Comparison of ENCODE assay signal across 9 mouse cellular contexts in genomic region chr8:119802592-119802991, GRCm38 (mm10). TPM values are rescaled to one million over a fixed set of nuclear protein-coding genes. Genes with fewer than 3 reads are reported as not detected.
DNase-seq lines count a peak whose midpoint lies in the region; ATAC-seq and TF ChIP-seq lines count a peak whose summit lies in the region.
"Had no signal": no experiment of that assay in that cellular context is flagged by ENCODE, and none has a peak within 500 bp of the region (broad histone marks: within the 10 kb centered on the region; RNA-seq: fewer than 3 reads in every experiment).

No protein-coding gene starts in this region.

- dilution Hi-C loops in CH12.LX (cut with MboI; ENCODE audit: extremely low pct_ligation_motif_present, extremely low pct_unique_long_range_greater_than_20kb, low sequenced_read_pairs): no loop called here

- no peak for DNase-seq in liver, adult 2 months (ENCODE audit: extremely low read depth, low read depth, low spot score)
- DNase-seq in liver, embryonic 11.5 days (ENCODE audit: low spot score): no peak
- DNase-seq in 416B (ENCODE audit: low read depth) (peak; percentile 45), CH12.LX (ENCODE audit: extremely low read depth) (no peak)
- DNase-seq in induced T-regulatory cell, adult 2 months (ENCODE audit: low read depth): peak; percentile 66
- DNase-seq in kidney, postnatal 36 days: no peak
- DNase-seq: gastrocnemius, postnatal 10 days had no signal

- H3K27me3 ChIP-seq in liver, adult 2 months (ENCODE audit: control insufficient read depth, insufficient read depth, low read length): no peaks in the 10 kb centered on the region
- H3K27me3 ChIP-seq in liver, embryonic 11.5 days (replicated peaks; ENCODE audit: control insufficient read depth, insufficient read depth, low read length): no peaks in the 10 kb centered on the region
- no peaks in the 10 kb centered on the region for H3K27me3 ChIP-seq in CH12.LX (replicated peaks)
- no peaks in the 10 kb centered on the region for H3K27me3 ChIP-seq in forebrain, embryonic 13.5 days
- H3K27me3 ChIP-seq: lung, embryonic 15.5 days had no signal

- H3K4me2 ChIP-seq in liver, embryonic 11.5 days: no peak overlapping the region
- no peak overlapping the region for H3K4me2 ChIP-seq in CH12.LX (ENCODE audit: insufficient read depth, low read depth, poor library complexity, severe bottlenecking)
- H3K4me2 ChIP-seq in forebrain, embryonic 13.5 days: no peak overlapping the region
- H3K4me2 ChIP-seq: lung, embryonic 15.5 days had no signal

- no peaks in the 10 kb centered on the region for H3K9me3 ChIP-seq in liver, embryonic 11.5 days (ENCODE audit: control insufficient read depth, low read length)
- peaks cover 4% of the 10 kb centered on the region for H3K9me3 ChIP-seq in CH12.LX (replicated peaks; ENCODE audit: low read length)
- no peaks in the 10 kb centered on the region for H3K9me3 ChIP-seq in forebrain, embryonic 13.5 days (replicated peaks)
- H3K9me3 ChIP-seq: lung, embryonic 15.5 days had no signal

- H3K4me1 ChIP-seq in liver, adult 2 months (ENCODE audit: control insufficient read depth, insufficient read depth, low read length): no peaks in the 10 kb centered on the region; the same call in 1 of the 2 replicates
- peaks cover 4% of the 10 kb centered on the region for H3K4me1 ChIP-seq in liver, embryonic 11.5 days (replicated peaks; ENCODE audit: control insufficient read depth, insufficient read depth, low read length)
- peaks cover 19 to 37% of the 10 kb centered on the region in 2 experiments for H3K4me1 ChIP-seq in CH12.LX (ENCODE audit: control insufficient read depth in 1 of 2, insufficient read depth in 2 of 2)
- H3K4me1 ChIP-seq in forebrain, embryonic 13.5 days: peaks cover 53% of the 10 kb centered on the region

- in situ Hi-C loops in CH12.LX (cut with MboI; ENCODE audit: low pct_ligation_motif_present, low pct_unique_long_range_greater_than_20kb, low sequenced_read_pairs): no loop called here

- H3K4me3 ChIP-seq in liver, adult 2 months (ENCODE audit: insufficient read depth, low read depth, low read length): no peak overlapping the region
- no peak overlapping the region for H3K4me3 ChIP-seq in liver, embryonic 11.5 days (ENCODE audit: low read depth, low read length)
- H3K4me3 ChIP-seq in CH12.LX (replicated peaks in 1 of 3; ENCODE audit: low read depth in 2 of 3, low read length in 2 of 3, poor library complexity in 1 of 3): no peak overlapping the region
- no peak overlapping the region for H3K4me3 ChIP-seq in forebrain, embryonic 13.5 days
- H3K4me3 ChIP-seq: lung, embryonic 15.5 days had no signal

- no peak overlapping the region for H3K27ac ChIP-seq in liver, adult 2 months (replicated peaks; ENCODE audit: insufficient read depth, low read depth, low read length)
- no peak overlapping the region for H3K27ac ChIP-seq in liver, embryonic 11.5 days (ENCODE audit: low read depth, low read length)
- no peak overlapping the region for H3K27ac ChIP-seq in CH12.LX (ENCODE audit: insufficient read depth, low read depth)
- no peak overlapping the region for H3K27ac ChIP-seq in forebrain, embryonic 13.5 days
- H3K27ac ChIP-seq: lung, embryonic 15.5 days had no signal

- TF ChIP-seq POLR2A in liver, adult 2 months (IDR thresholded peaks at IDR 0.05; ENCODE audit: extremely low read depth, insufficient read depth, low read length): no peak
- TF ChIP-seq POLR2A in CH12.LX (IDR thresholded peaks at IDR 0.05; ENCODE audit: low read depth, low read length): no peak

- no peak overlapping the region for H3K9ac ChIP-seq in liver, adult 2 months (ENCODE audit: low read depth, low read length)
- no peak overlapping the region for H3K9ac ChIP-seq in liver, embryonic 11.5 days (ENCODE audit: low read depth, low read length)
- H3K9ac ChIP-seq in CH12.LX (ENCODE audit: insufficient read depth, low read depth): no peak overlapping the region
- H3K9ac ChIP-seq in forebrain, embryonic 13.5 days: no peak overlapping the region
- H3K9ac ChIP-seq: lung, embryonic 15.5 days had no signal

- TF ChIP-seq RAD21 in CH12.LX (IDR thresholded peaks at IDR 0.05; ENCODE audit: low read depth, low read length): peak; percentile 30

- peak; percentile 47; the same call in 1 of the 2 replicates for TF ChIP-seq CTCF in liver, adult 2 months (IDR thresholded peaks at IDR 0.05; ENCODE audit: low read depth, low read length)
- peak; percentile 41 to 49; a peak in 3 of 4 replicates for TF ChIP-seq CTCF in CH12.LX (conservative IDR thresholded peaks at IDR 0.05 in 1 of 2, IDR thresholded peaks at IDR 0.05 in 1 of 2; ENCODE audit: low read depth in 2 of 2, low read length in 2 of 2)

- no peaks in the 10 kb centered on the region for H3K36me3 ChIP-seq in liver, adult 2 months (ENCODE audit: control insufficient read depth, insufficient read depth, low read length)
- H3K36me3 ChIP-seq in liver, embryonic 11.5 days (ENCODE audit: control insufficient read depth, insufficient read depth, low read length): peaks cover 1% of the 10 kb centered on the region; the same call in 1 of the 2 replicates
- peaks cover 0 to 2% of the 10 kb centered on the region in 2 experiments for H3K36me3 ChIP-seq in CH12.LX (replicated peaks in 1 of 2; ENCODE audit: control insufficient read depth in 1 of 2, insufficient read depth in 1 of 2, low read length in 1 of 2)
- no peaks in the 10 kb centered on the region for H3K36me3 ChIP-seq in forebrain, embryonic 13.5 days (ENCODE audit: poor library complexity, severe bottlenecking)
- H3K36me3 ChIP-seq: lung, embryonic 15.5 days had no signal

- WGBS in liver, adult 2 months: 95% methylated on average over 1 of the region's 1 CpGs
- WGBS in liver, embryonic 11.5 days: 75% methylated on average over 1 of the region's 1 CpGs
- 100% methylated on average over 1 of the region's 1 CpGs for WGBS in forebrain, embryonic 13.5 days

- TF ChIP-seq EP300 in CH12.LX (IDR thresholded peaks at IDR 0.05; ENCODE audit: low read length): no peak

- ATAC-seq in liver, embryonic 11.5 days (replicated peaks; ENCODE audit: low FRiP score): no peak
- ATAC-seq in forebrain, embryonic 13.5 days: no peak

- H3K79me2 ChIP-seq in liver, adult 2 months (ENCODE audit: control insufficient read depth, insufficient read depth, low read length): no peaks in the 10 kb centered on the region
- H3K79me2 ChIP-seq in CH12.LX (replicated peaks; ENCODE audit: control insufficient read depth, extremely low read depth, insufficient read depth, poor library complexity, severe bottlenecking): no peaks in the 10 kb centered on the region

TF ChIP-seq in CH12.LX, 34 proteins besides CTCF, POLR2A, EP300 and RAD21:
- TF ChIP-seq UBTF (IDR thresholded peaks at IDR 0.05; ENCODE audit: low read depth, low read length) (no peak), SIN3A (IDR thresholded peaks at IDR 0.05; ENCODE audit: low read length) (no peak), ETS1 (conservative IDR thresholded peaks at IDR 0.05; ENCODE audit: low read depth, low read length) (no peak), SMC3 (IDR thresholded peaks at IDR 0.05; ENCODE audit: low read depth, low read length) (peak; percentile 26; the same call in 1 of the 2 replicates), RCOR1 (conservative IDR thresholded peaks at IDR 0.05; ENCODE audit: low read depth, low read length) (no peak)
TF ChIP-seq in CH12.LX: peak in this region for 1.

RNA-seq across cellular contexts. Expression of gene Tldc1, which starts 24.4 kb away (rescaled TPM):
- 7.0 and 8.9 TPM in 2 replicates for total RNA-seq in liver, adult 2 months (2014; rRNA removed)
- 6.9 and 7.3 TPM in 2 replicates for polyA plus RNA-seq in liver, adult 2 months (2012; rRNA removed)
- polyA plus RNA-seq in liver, embryonic 11.5 days (2014; fragmentation: Nextera tagmentation; extraction: Ambion mirVana): 9.5 and 10.3 TPM in 2 replicates
- total RNA-seq in CH12.LX (2012; rRNA removed) (7.8 and 10.4 TPM in 2 replicates), CH12.LX (2014; rRNA removed) (5.8 and 7.7 TPM in 2 replicates)
- 3.8 and 8.1 TPM in 2 replicates for polyA plus RNA-seq in CH12.LX (2012; ENCODE audit: insufficient read length, low read depth)
- 11.6 and 14.4 TPM in 2 replicates for polyA plus RNA-seq in forebrain, embryonic 13.5 days (2015; fragmentation: Nextera tagmentation; extraction: Ambion mirVana)

RNA-seq across cellular contexts. Expression of gene Cotl1, which starts 37.8 kb away (rescaled TPM):
- total RNA-seq in liver, adult 2 months (2014; rRNA removed): 12.4 and 18.6 TPM in 2 replicates
- 26.7 and 40.3 TPM in 2 replicates for polyA plus RNA-seq in liver, adult 2 months (2012; rRNA removed)
- 132 and 155 TPM in 2 replicates for polyA plus RNA-seq in liver, embryonic 11.5 days (2014; fragmentation: Nextera tagmentation; extraction: Ambion mirVana)
- total RNA-seq in CH12.LX (2012; rRNA removed) (59.6 and 69.1 TPM in 2 replicates), CH12.LX (2014; rRNA removed) (135 and 139 TPM in 2 replicates)
- polyA plus RNA-seq in CH12.LX (2012; ENCODE audit: insufficient read length, low read depth): 349 and 375 TPM in 2 replicates
- polyA plus RNA-seq in forebrain, embryonic 13.5 days (2015; fragmentation: Nextera tagmentation; extraction: Ambion mirVana): 92.3 and 99.6 TPM in 2 replicates

RNA-seq across cellular contexts. Expression of gene Klhl36, which starts 59.5 kb away (rescaled TPM):
- total RNA-seq in liver, adult 2 months (2014; rRNA removed): 5.2 and 7.0 TPM in 2 replicates
- polyA plus RNA-seq in liver, adult 2 months (2012; rRNA removed): 11.3 and 12.2 TPM in 2 replicates
- 9.1 TPM in 2 replicates for polyA plus RNA-seq in liver, embryonic 11.5 days (2014; fragmentation: Nextera tagmentation; extraction: Ambion mirVana)
- total RNA-seq in CH12.LX (2012; rRNA removed): 5.2 and 7.9 TPM in 2 replicates
- 3.0 and 3.4 TPM in 2 replicates for total RNA-seq in CH12.LX (2014; rRNA removed)
- polyA plus RNA-seq in CH12.LX (2012; ENCODE audit: insufficient read length, low read depth): 3.1 and 3.8 TPM in 2 replicates
- polyA plus RNA-seq in forebrain, embryonic 13.5 days (2015; fragmentation: Nextera tagmentation; extraction: Ambion mirVana): 10.8 and 12.6 TPM in 2 replicates

Comparison
In these comparisons a context has a peak if more than half of its experiments do, and no peak if none do; other contexts are left out.
1. DNase-seq: peak in 416B (single experiment) and induced T-regulatory cell, adult 2 months (single experiment); none in liver, adult 2 months (single experiment), liver, embryonic 11.5 days (single experiment), CH12.LX (single experiment) and kidney, postnatal 36 days (0 of 2).